Mouse (Mus musculus) forebrain, embryonic 11.5 days (tissue): ENCODE measurements around the gene Phf19. TPM values are rescaled to one million over a fixed set of nuclear protein-coding genes. Genes with fewer than 3 reads are reported as not detected.

Experiments used
- ATAC-seq: fragments of 200-750 bp; cut with Nextera tagmentation; replicated peaks from 2 replicates; pipeline ENCODE4 v1.8.0; 2017; ENCODE audit warnings: moderate TSS enrichment; ENCODE audit not compliant: low FRiP score
- DNase-seq: peaks from one replicate; pipeline ENCODE4 v3.0.0-alpha.2; 2017; ENCODE audit warnings: low spot score
- H3K27ac ChIP-seq: fragments of 300-500 bp; sonication (generic); 2 replicates; pipeline ENCODE4 v1.5.1; 2014; ENCODE audit warnings: low read depth, low read length
- H3K27me3 ChIP-seq: fragments of 300-500 bp; sonication (generic); 2 replicates; pipeline ENCODE4 v1.6.1; 2014; ENCODE audit warnings: mild to moderate bottlenecking, low read length, mixed read lengths; ENCODE audit not compliant: control insufficient read depth, insufficient read depth
- H3K36me3 ChIP-seq: fragments of 300-500 bp; sonication (generic); 2 replicates; pipeline ENCODE4 v1.6.1; 2014; ENCODE audit warnings: mild to moderate bottlenecking, low read length, moderate library complexity, mixed read lengths; ENCODE audit not compliant: control insufficient read depth, insufficient read depth
- H3K4me1 ChIP-seq: fragments of 300-500 bp; sonication (generic); replicated peaks from 2 replicates; pipeline ENCODE4 v1.6.1; 2014; ENCODE audit warnings: low read length, mixed read lengths; ENCODE audit not compliant: control insufficient read depth, insufficient read depth
- H3K4me2 ChIP-seq: fragments of 300-500 bp; sonication (generic); 2 replicates; pipeline ENCODE4 v1.6.1; 2014; ENCODE audit warnings: low read depth, mild to moderate bottlenecking, low read length, moderate library complexity, mixed read lengths; ENCODE audit not compliant: severe bottlenecking
- H3K4me3 ChIP-seq: fragments of 300-500 bp; sonication (generic); 2 replicates; pipeline ENCODE4 v1.5.1; 2014; ENCODE audit warnings: low read depth, low read length
- H3K9ac ChIP-seq: fragments of 300-500 bp; sonication (generic); 2 replicates; pipeline ENCODE4 v1.6.1; 2014; ENCODE audit warnings: low read length
- H3K9me3 ChIP-seq: fragments of 300-500 bp; sonication (generic); 2 replicates; pipeline ENCODE4 v1.6.1; 2016; ENCODE audit warnings: low read length, mixed read lengths; ENCODE audit not compliant: control insufficient read depth
- WGBS: fragments of 180-500 bp; shearing (Covaris S2); extraction: QIAGEN DNeasy Blood & Tissue Kit; methylation state at CpG from one replicate; pipeline ENCODE4 v1.1.7; 2014; 5-methylcytosine and 5-hydroxymethylcytosine counted together
- polyA plus RNA-seq: library from polyadenylated mRNA; unstranded; fragments of >200 nt; fragmentation: Nextera tagmentation; extraction: Ambion mirVana; gene quantifications from 2 replicates; pipeline ENCODE4 v1.2.1, GENCODE M21; 2014

The Phf19 gene
- polyA plus RNA-seq, 1 experiment from 2014 or later = 4.4 TPM

DNA sequence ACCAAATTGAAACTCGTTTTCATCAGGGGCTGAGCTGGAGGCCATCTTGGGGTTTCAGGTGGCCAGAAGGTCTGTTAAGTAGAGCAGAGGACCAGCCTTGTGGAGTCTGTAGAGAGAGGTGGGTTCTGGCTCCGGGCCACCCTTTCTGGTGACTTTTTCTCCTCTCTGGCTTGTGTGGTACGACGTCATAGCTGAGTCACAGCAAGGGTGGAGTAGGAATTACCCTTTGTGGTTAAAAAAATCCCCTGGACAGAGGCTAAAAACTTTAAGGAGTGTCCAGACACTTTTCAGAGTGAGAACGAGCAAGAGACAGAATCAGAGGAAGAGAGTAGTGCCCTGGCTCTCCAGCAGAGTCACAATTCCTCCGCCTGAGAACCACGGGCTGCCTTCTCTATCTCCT lies 44.2 kb upstream of the Phf19 start:
- WGBS = 80% methylated on average over 7 of the region's 7 CpGs
- Histone ChIP-seq H3K4me3 (no peak overlapping the region), H3K36me3 (no peaks in the 10 kb centered on the region), H3K4me2 (no peak overlapping the region), H3K9ac (no peak overlapping the region), H3K27me3 (0 out of 2 replicates have a peak, but pooled peaks cover 2% of the 10 kb centered on the region), H3K9me3 (no peaks in the 10 kb centered on the region), H3K27ac (no peak overlapping the region), H3K4me1 (no peaks in the 10 kb centered on the region; the same call in 1 of the 2 replicates)
- ATAC-seq = no peak
- DNase-seq = no peak

DNA sequence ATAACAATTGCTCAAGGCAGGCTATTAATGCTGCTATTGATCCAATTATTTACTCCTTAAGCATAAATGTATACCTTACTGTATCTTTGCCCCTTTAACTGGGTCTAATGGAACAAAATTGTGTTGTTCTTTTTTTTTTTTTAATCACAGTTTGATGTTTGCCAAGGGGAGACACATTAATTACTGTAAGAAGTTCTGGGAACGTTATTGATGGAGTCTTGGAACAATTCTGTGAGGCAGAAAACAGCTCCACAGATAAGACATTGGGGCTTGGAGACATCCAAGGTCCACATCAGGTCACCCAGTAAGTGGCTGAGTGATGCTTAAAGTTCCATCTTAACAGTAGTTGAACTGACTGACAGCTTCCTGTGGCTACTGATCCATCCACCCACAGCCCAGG lies 43.6 kb upstream of the Phf19 start:
- H3K36me3 ChIP-seq = no peaks in the 10 kb centered on the region
- no peak overlapping the region for H3K9ac ChIP-seq
- H3K4me2 ChIP-seq = no peak overlapping the region
- ATAC-seq (no peak), DNase-seq (no peak)
- H3K27me3 ChIP-seq = 0 out of 2 replicates have a peak, but pooled peaks cover 2% of the 10 kb centered on the region
- H3K4me3 ChIP-seq = no peak overlapping the region
- H3K4me1 ChIP-seq = no peaks in the 10 kb centered on the region; the same call in 1 of the 2 replicates
- WGBS = 75% methylated on average over 1 of the region's 1 CpGs
- H3K9me3 ChIP-seq = no peaks in the 10 kb centered on the region
- H3K27ac ChIP-seq = no peak overlapping the region

- 71% methylated on average over 5 of the region's 5 CpGs for WGBS
- H3K4me1 ChIP-seq = no peaks in the 10 kb centered on the region; the same call in 1 of the 2 replicates
- H3K27me3 ChIP-seq = 0 out of 2 replicates have a peak, but pooled peaks cover 2% of the 10 kb centered on the region
- no peak for DNase-seq
- H3K4me3 ChIP-seq = no peak overlapping the region
- ATAC-seq = no peak
- no peaks in the 10 kb centered on the region for H3K9me3 ChIP-seq
- H3K9ac ChIP-seq = no peak overlapping the region
- no peak overlapping the region for H3K27ac ChIP-seq
- no peaks in the 10 kb centered on the region for H3K36me3 ChIP-seq
- no peak overlapping the region for H3K4me2 ChIP-seq
These were observed 43.1 kb upstream of the Phf19 start for GRCm38 (mm10) chr2:34956941-34957340.

GRCm38 (mm10) chr2:34954344-34954743 lies 40.5 kb upstream of the Phf19 start:
- no peak overlapping the region for H3K27ac ChIP-seq
- H3K4me2 ChIP-seq = no peak overlapping the region
- no peaks in the 10 kb centered on the region for H3K4me1 ChIP-seq
- no peak overlapping the region for H3K9ac ChIP-seq
- H3K36me3 ChIP-seq = no peaks in the 10 kb centered on the region
- no peak overlapping the region for H3K4me3 ChIP-seq
- H3K9me3 ChIP-seq = no peaks in the 10 kb centered on the region
- no peaks in the 10 kb centered on the region for H3K27me3 ChIP-seq
- DNase-seq (no peak), ATAC-seq (no peak)

- Histone ChIP-seq H3K27ac (no peak overlapping the region), H3K27me3 (no peaks in the 10 kb centered on the region), H3K4me1 (no peaks in the 10 kb centered on the region), H3K4me2 (no peak overlapping the region), H3K36me3 (no peaks in the 10 kb centered on the region), H3K9me3 (no peaks in the 10 kb centered on the region), H3K4me3 (no peak overlapping the region), H3K9ac (no peak overlapping the region)
- 77% methylated on average over 2 of the region's 2 CpGs for WGBS
- DNase-seq = no peak
- ATAC-seq = no peak
These were observed 39.8 kb upstream of the Phf19 start for GRCm38 (mm10) chr2:34953547-34954116.

- H3K4me3 ChIP-seq = no peak overlapping the region
- H3K4me1 ChIP-seq = no peaks in the 10 kb centered on the region
- H3K27me3 ChIP-seq = no peaks in the 10 kb centered on the region
- H3K27ac ChIP-seq = no peak overlapping the region
- H3K9ac ChIP-seq = no peak overlapping the region
- H3K36me3 ChIP-seq = no peaks in the 10 kb centered on the region
- no peak overlapping the region for H3K4me2 ChIP-seq
- no peak for ATAC-seq
- H3K9me3 ChIP-seq = no peaks in the 10 kb centered on the region
- DNase-seq = no peak
- WGBS = 57% methylated on average over 4 of the region's 4 CpGs
These were observed 39.2 kb upstream of the Phf19 start for GRCm38 (mm10) chr2:34953018-34953417.

GRCm38 (mm10) chr2:34951469-34951868 lies 37.6 kb upstream of the Phf19 start:
- DNase-seq (no peak), ATAC-seq (no peak)
- Histone ChIP-seq H3K9me3 (no peaks in the 10 kb centered on the region), H3K4me1 (no peaks in the 10 kb centered on the region), H3K9ac (no peak overlapping the region), H3K4me2 (no peak overlapping the region), H3K27me3 (no peaks in the 10 kb centered on the region), H3K4me3 (no peak overlapping the region), H3K36me3 (no peaks in the 10 kb centered on the region), H3K27ac (no peak overlapping the region)

DNA sequence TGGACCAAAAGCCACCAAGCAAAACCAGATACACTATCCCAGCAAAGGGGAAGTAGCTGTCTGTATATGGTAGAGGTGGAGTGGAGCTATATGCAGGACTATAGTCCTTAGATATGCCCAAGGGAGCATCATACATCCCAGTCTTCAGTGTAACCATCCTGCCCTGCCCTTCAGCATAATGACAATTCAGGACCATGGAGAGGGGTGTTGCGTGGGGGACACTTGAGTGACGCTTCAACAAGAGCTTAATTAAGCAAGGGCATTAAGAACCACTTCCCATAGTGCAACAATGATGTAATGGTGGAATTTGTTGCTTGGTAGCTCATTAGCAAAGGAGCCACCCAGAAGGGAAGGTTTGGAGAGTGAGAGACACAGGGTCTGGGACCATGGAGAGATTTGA lies 34.8 kb upstream of the Phf19 start:
- H3K9ac ChIP-seq = no peak overlapping the region
- 35% methylated on average over 2 of the region's 2 CpGs for WGBS

GRCm38 (mm10) chr2:34946046-34946445 lies 32.2 kb upstream of the Phf19 start:
- no peak for DNase-seq
- Histone ChIP-seq H3K4me1 (no peaks in the 10 kb centered on the region), H3K9ac (no peak overlapping the region), H3K27ac (no peak overlapping the region), H3K27me3 (no peaks in the 10 kb centered on the region), H3K9me3 (no peaks in the 10 kb centered on the region), H3K4me3 (no peak overlapping the region), H3K36me3 (no peaks in the 10 kb centered on the region), H3K4me2 (no peak overlapping the region)
- WGBS = 60% methylated on average over 4 of the region's 4 CpGs
- no peak for ATAC-seq

More for the DNA sequence above, 34.8 kb upstream of the Phf19 start:
- Histone ChIP-seq H3K4me2 (no peak overlapping the region), H3K36me3 (no peaks in the 10 kb centered on the region), H3K4me3 (no peak overlapping the region), H3K9me3 (no peaks in the 10 kb centered on the region), H3K4me1 (no peaks in the 10 kb centered on the region), H3K27ac (no peak overlapping the region), H3K27me3 (no peaks in the 10 kb centered on the region)
- DNase-seq (no peak), ATAC-seq (no peak)
